Mouse (Mus musculus) layer of hippocampus, postnatal 36 days (tissue): Measurements from ENCODE around the gene Asgr2. TPM values are rescaled to one million over a fixed set of nuclear protein-coding genes. Genes with fewer than 3 reads are reported as not detected.
"Not testable (repeated sequence)": the region's sequence is repeated elsewhere in the genome, so short reads cannot be mapped to it uniquely, and the experiment has no call there.

Experiments used
- DNase-seq, 2 experiments: peaks; one replicate each; pipeline ENCODE4 v3.0.0; 2022
- total RNA-seq, 2 experiments: library from RNA; stranded (reverse); gene quantifications; 2 replicates each; pipeline ENCODE4 v1.2.3; 2021

Asgr2 gene
- total RNA-seq, 2 experiments from 2014 or later = not detected

GRCm38 (mm10) chr11:70097396-70097795, 5.0 kb downstream of the Asgr2 start:
- DNase-seq = no peak

GRCm38 (mm10) chr11:70099102-70099501, 6.7 kb downstream of the Asgr2 start:
- DNase-seq = no peak

GRCm38 (mm10) chr11:70099809-70100208, 7.4 kb downstream of the Asgr2 start:
- DNase-seq = no peak

- DNase-seq = no peak
These were observed 11.4 kb downstream of the Asgr2 start for GRCm38 (mm10) chr11:70103701-70104315.

- DNase-seq = no peak
These were observed 14.6 kb downstream of the Asgr2 start for GRCm38 (mm10) chr11:70107085-70107484.

- no peak for DNase-seq
These were observed 17.7 kb downstream of the Asgr2 start for GRCm38 (mm10) chr11:70110146-70110545.

- DNase-seq = no peak
These were observed 22.1 kb downstream of the Asgr2 start for GRCm38 (mm10) chr11:70114562-70114961.

- DNase-seq = no peak
These were observed 23.5 kb downstream of the Asgr2 start for GRCm38 (mm10) chr11:70115901-70116300.

- DNase-seq = no peak
These were observed 37.5 kb downstream of the Asgr2 start, which contains the start of gene Mgl2 for GRCm38 (mm10) chr11:70129926-70130379. Gene Mgl2 (plus strand): TSS chr11:70130329.

- not testable (repeated sequence) for DNase-seq
These were observed 42.6 kb downstream of the Asgr2 start for GRCm38 (mm10) chr11:70135001-70135400.

- DNase-seq = not testable (repeated sequence)
These were observed 43.5 kb downstream of the Asgr2 start for GRCm38 (mm10) chr11:70135925-70136324.

GRCm38 (mm10) chr11:70139171-70139570, 46.7 kb downstream of the Asgr2 start:
- no peak for DNase-seq

GRCm38 (mm10) chr11:70151072-70151471, 58.6 kb downstream of the Asgr2 start:
- DNase-seq = no peak

Other genes starting within 250 kb of the Asgr2 start
- 10 to 100 TPM; 16.3 to 16.6 TPM for gene Plscr3, start 246.3 kb upstream of the Asgr2 start, total RNA-seq
- gene Tnk1, start 233.9 kb upstream of the Asgr2 start, total RNA-seq = under 1 TPM in 1 of 2 experiments, not detected in 1; 0.18 TPM
- gene Tmem95, start 214.6 kb upstream of the Asgr2 start, total RNA-seq = not detected
- gene Kctd11, start 211.2 kb upstream of the Asgr2 start, total RNA-seq = 1 to 10 TPM; 1.1 TPM
- gene Acap1, start 197.1 kb upstream of the Asgr2 start, total RNA-seq = not detected
- gene 2810408A11Rik, start 191.7 kb upstream of the Asgr2 start, total RNA-seq = under 1 TPM; 0.46 to 0.95 TPM
- 100 to 1,000 TPM; 117 to 118 TPM for gene Neurl4, start 191.6 kb upstream of the Asgr2 start, total RNA-seq
- gene Gps2, start 178.8 kb upstream of the Asgr2 start, total RNA-seq = 10 to 100 TPM; 31.9 to 38.2 TPM
- 100 to 1,000 TPM; 416 to 445 TPM for gene Eif5a, start 170.7 kb upstream of the Asgr2 start, total RNA-seq
- gene Ybx2, start 156.8 kb upstream of the Asgr2 start, total RNA-seq = 10 to 100 TPM; 10.9 to 11.1 TPM
- 1 to 10 TPM; 1.8 TPM for gene Slc2a4, start 144.5 kb upstream of the Asgr2 start, total RNA-seq
- not detected for gene Cldn7, start 127.9 kb upstream of the Asgr2 start, total RNA-seq
- 100 to 1,000 TPM; 113 to 116 TPM for gene Ctdnep1, start 111.5 kb upstream of the Asgr2 start, total RNA-seq
- gene Elp5, start 110.1 kb upstream of the Asgr2 start, total RNA-seq = 10 to 100 TPM; 77.5 to 78.4 TPM
- gene Gabarap, start 101.5 kb upstream of the Asgr2 start, total RNA-seq = 100 to 1,000 TPM; 232 to 236 TPM
- gene Phf23, start 96.9 kb upstream of the Asgr2 start, total RNA-seq = 10 to 100 TPM; 45.4 to 47.4 TPM
- gene Dvl2, start 92.0 kb upstream of the Asgr2 start, total RNA-seq = 10 to 100 TPM; 36.8 to 41.7 TPM
- 10 to 100 TPM; 54.9 to 58.6 TPM for gene Acadvl, start 77.2 kb upstream of the Asgr2 start, total RNA-seq
- 100 to 1,000 TPM; 888 to 914 TPM for gene Dlg4, start 75.7 kb upstream of the Asgr2 start, total RNA-seq
- 1 to 10 TPM in 1 of 2 experiments, not detected in 1; 1.2 TPM for gene Asgr1, start 38.6 kb upstream of the Asgr2 start, total RNA-seq
- under 1 TPM; 0.45 to 0.68 TPM for gene Mgl2, start 37.7 kb downstream of the Asgr2 start, total RNA-seq
- gene Clec10a, start 63.6 kb downstream of the Asgr2 start, total RNA-seq = 1 to 10 TPM in 1 of 2 experiments, under 1 TPM in 1; 1.00 to 1.8 TPM
- gene Slc16a11, start 120.1 kb downstream of the Asgr2 start, total RNA-seq = 10 to 100 TPM; 30.5 to 34.6 TPM
- gene Slc16a13, start 128.4 kb downstream of the Asgr2 start, total RNA-seq = 1 to 10 TPM; 6.9 to 9.4 TPM
- gene Bcl6b, start 137.2 kb downstream of the Asgr2 start, total RNA-seq = 1 to 10 TPM; 1.1 to 1.3 TPM
- gene 0610010K14Rik, start 145.3 kb downstream of the Asgr2 start, total RNA-seq = 10 to 100 TPM; 41.4 to 45.6 TPM
- 1 to 10 TPM; 3.9 to 5.1 TPM for gene Gm21988, start 147.2 kb downstream of the Asgr2 start, total RNA-seq
- gene Rnasek, start 147.2 kb downstream of the Asgr2 start, total RNA-seq = 100 to 1,000 TPM; 242 to 288 TPM
- not detected for gene Alox12, start 162.7 kb downstream of the Asgr2 start, total RNA-seq
- gene Alox12e, start 230.0 kb downstream of the Asgr2 start, total RNA-seq = not detected